Mouse (Mus musculus) lung, postnatal 0 days (tissue): ENCODE measurements around the gene Cep112.

ENCODE experiments used
- CTCF ChIP-seq: IDR thresholded peaks from 2 replicates; pipeline ENCODE4 v1.5.1; 2016; ENCODE audit warnings: antibody characterized with exemption, mild to moderate bottlenecking
- EP300 ChIP-seq: IDR thresholded peaks from 2 replicates; pipeline ENCODE4 v1.6.1; 2016; ENCODE audit warnings: antibody characterized with exemption, mild to moderate bottlenecking, control low read depth

- TF ChIP-seq CTCF (no peak), EP300 (no peak)
Observed at GRCm38 (mm10) chr11:108857254-108857653, 432.3 kb downstream of the Cep112 start.
